ENCODE assay signal across 8 mouse cellular contexts in the genomic region with DNA sequence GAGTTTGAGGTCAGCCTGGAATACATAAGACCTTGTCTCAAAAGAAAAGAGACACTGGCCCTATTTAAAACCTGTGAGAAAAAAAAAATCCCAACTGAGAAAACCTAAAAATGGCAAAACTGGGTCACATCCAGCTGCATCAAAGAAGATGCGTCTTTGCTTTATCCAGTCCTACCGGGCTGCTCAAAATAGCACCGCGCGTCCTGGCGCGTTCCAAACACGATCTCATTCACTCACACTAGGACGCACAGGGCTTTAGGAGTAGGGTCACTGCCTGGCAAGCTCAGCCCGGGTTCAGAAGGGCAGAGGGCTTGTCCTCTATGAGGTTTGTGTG. TPM values are rescaled to one million over a fixed set of nuclear protein-coding genes. Genes with fewer than 3 reads are reported as not detected.
DNase-seq lines count a peak whose midpoint lies in the region; ATAC-seq and TF ChIP-seq lines count a peak whose summit lies in the region.

No protein-coding gene starts in this region.

- no peaks in the 10 kb centered on the region for H3K9me3 ChIP-seq in liver, embryonic 15.5 days (replicated peaks)

- no peak for TF ChIP-seq POLR2A in small intestine, adult 2 months (IDR thresholded peaks at IDR 0.05; ENCODE audit: low read depth, low read length)

- H3K4me2 ChIP-seq in liver, embryonic 15.5 days = peak overlapping the region; percentile 48

- H3K9ac ChIP-seq in liver, embryonic 15.5 days = no peak overlapping the region

- peaks cover 12% of the 10 kb centered on the region for H3K27me3 ChIP-seq in liver, embryonic 15.5 days
- H3K27me3 ChIP-seq in small intestine, adult 2 months (ENCODE audit: control insufficient read depth, insufficient read depth, low read length) = no peaks in the 10 kb centered on the region

- DNase-seq in cerebellum, adult 11-12 months = peak; percentile 59
- no peak for DNase-seq in cerebellum, postnatal 4 days (ENCODE audit: low spot score in 2 of 2)
- DNase-seq in thymus, postnatal 25 days = peak; percentile 43
- no peak for DNase-seq in thymus, postnatal 14 days
- DNase-seq in gastrocnemius, postnatal 14 days = no peak
- DNase-seq in gastrocnemius, postnatal 4 days (ENCODE audit: low spot score in 2 of 2) = no peak

- no peak for TF ChIP-seq CTCF in small intestine, adult 2 months (IDR thresholded peaks at IDR 0.05; ENCODE audit: extremely low read depth, insufficient read length, insufficient replicate concordance, low read depth, low read length)

- no peak overlapping the region for H3K4me3 ChIP-seq in liver, embryonic 15.5 days (replicated peaks)
- H3K4me3 ChIP-seq in small intestine, adult 2 months (ENCODE audit: low read depth, low read length) = peak overlapping the region; percentile 30

- no peaks in the 10 kb centered on the region for H3K36me3 ChIP-seq in liver, embryonic 15.5 days (replicated peaks)
- no peaks in the 10 kb centered on the region for H3K36me3 ChIP-seq in small intestine, adult 2 months (ENCODE audit: control insufficient read depth, insufficient read depth, low read length)

- intact Hi-C loops in gastrocnemius, postnatal 14 days (cut with DNase I; ENCODE audit: low total_unique reads) = no loop called here

- peaks cover 35% of the 10 kb centered on the region for H3K4me1 ChIP-seq in liver, embryonic 15.5 days (replicated peaks)
- H3K4me1 ChIP-seq in small intestine, adult 2 months (ENCODE audit: control insufficient read depth, insufficient read depth, insufficient read length, low read length) = peaks cover 1% of the 10 kb centered on the region; the same call in 1 of the 2 replicates

- WGBS in liver, embryonic 15.5 days (ENCODE audit: insufficient replicate concordance) = 58% methylated on average over 10 of the region's 10 CpGs
- 74% methylated on average over 10 of the region's 10 CpGs for WGBS in small intestine, adult 2 months

- H3K27ac ChIP-seq in liver, embryonic 15.5 days (replicated peaks) = no peak overlapping the region
- H3K27ac ChIP-seq in small intestine, adult 2 months (ENCODE audit: insufficient read depth, low read depth, low read length) = peak overlapping the region; percentile 61

- no peak for ATAC-seq in liver, embryonic 15.5 days (ENCODE audit: insufficient read depth)

RNA-seq across cellular contexts. Expression of gene P2rx7, which starts 9.4 kb away (rescaled TPM):
- polyA plus RNA-seq in liver, embryonic 15.5 days (2015; fragmentation: Nextera tagmentation; extraction: Ambion mirVana) = 1.5 TPM in 2 replicates
- polyA plus RNA-seq in small intestine, adult 2 months (2012; rRNA removed) = 12.0 and 24.3 TPM in 2 replicates
- total RNA-seq in gastrocnemius, postnatal 14 days (2021) = 1 to 10 TPM; 2.4 to 2.7 TPM
- total RNA-seq in gastrocnemius, postnatal 4 days (2021) = 1 to 10 TPM; 5.1 to 6.0 TPM

RNA-seq across cellular contexts. Expression of gene Ift81, which starts 38.8 kb away (rescaled TPM):
- 1.3 and 2.3 TPM in 2 replicates for polyA plus RNA-seq in liver, embryonic 15.5 days (2015; fragmentation: Nextera tagmentation; extraction: Ambion mirVana)
- 0.09 and 0.15 TPM in 2 replicates for polyA plus RNA-seq in small intestine, adult 2 months (2012; rRNA removed)
- total RNA-seq in gastrocnemius, postnatal 14 days (2021) = 1 to 10 TPM; 3.7 to 6.2 TPM
- 10 to 100 TPM; 14.9 to 27.0 TPM for total RNA-seq in gastrocnemius, postnatal 4 days (2021)

RNA-seq across cellular contexts. Expression of gene P2rx4, which starts 54.3 kb away (rescaled TPM):
- polyA plus RNA-seq in liver, embryonic 15.5 days (2015; fragmentation: Nextera tagmentation; extraction: Ambion mirVana) = 25.2 and 27.9 TPM in 2 replicates
- 26.6 and 61.9 TPM in 2 replicates for polyA plus RNA-seq in small intestine, adult 2 months (2012; rRNA removed)
- 1 to 10 TPM; 4.0 to 5.3 TPM for total RNA-seq in gastrocnemius, postnatal 14 days (2021)
- total RNA-seq in gastrocnemius, postnatal 4 days (2021) = 10 to 100 TPM; 13.4 to 15.4 TPM

Comparison
In these comparisons a context has a peak if more than half of its experiments do, and no peak if none do; other contexts are left out.
1. DNase-seq: peak in cerebellum, adult 11-12 months (single experiment) and thymus, postnatal 25 days (single experiment); none in cerebellum, postnatal 4 days (0 of 2), thymus, postnatal 14 days (single experiment), gastrocnemius, postnatal 14 days (single experiment) and gastrocnemius, postnatal 4 days (0 of 2).